Mouse (Mus musculus) liver, embryonic 11.5 days (tissue): ENCODE data around the gene Eif4a1. TPM values are rescaled to one million over a fixed set of nuclear protein-coding genes. Genes with fewer than 3 reads are reported as not detected.
A peak's percentile ranks its signal among the peaks of the same experiment; 100 is the strongest.

Experiments used
- ATAC-seq: fragments of 200-750 bp; cut with Nextera tagmentation; replicated peaks from 2 replicates; pipeline ENCODE4 v1.8.0; 2017; ENCODE audit warnings: moderate number of reproducible peaks, mild to moderate bottlenecking, moderate TSS enrichment, moderate library complexity; ENCODE audit not compliant: low FRiP score
- DNase-seq: peaks from one replicate; pipeline ENCODE4 v3.0.0-alpha.2; 2017; ENCODE audit warnings: low spot score
- H3K27ac ChIP-seq: fragments of 300-500 bp; sonication (generic); 2 replicates; pipeline ENCODE4 v1.5.1; 2014; ENCODE audit warnings: mild to moderate bottlenecking, low read depth, low read length, control low read depth
- H3K27me3 ChIP-seq: fragments of 300-500 bp; sonication (generic); replicated peaks from 2 replicates; pipeline ENCODE4 v1.6.1; 2014; ENCODE audit warnings: low read length, mixed read lengths; ENCODE audit not compliant: control insufficient read depth, insufficient read depth
- H3K36me3 ChIP-seq: fragments of 300-500 bp; sonication (generic); 2 replicates; pipeline ENCODE4 v1.6.1; 2014; ENCODE audit warnings: mild to moderate bottlenecking, low read length, moderate library complexity, mixed read lengths; ENCODE audit not compliant: control insufficient read depth, insufficient read depth
- H3K4me1 ChIP-seq: fragments of 300-500 bp; sonication (generic); replicated peaks from 2 replicates; pipeline ENCODE4 v1.6.1; 2014; ENCODE audit warnings: low read length, mixed read lengths; ENCODE audit not compliant: control insufficient read depth, insufficient read depth
- H3K4me2 ChIP-seq: fragments of 300-500 bp; sonication (generic); 2 replicates; pipeline ENCODE4 v1.6.1; 2014; ENCODE audit warnings: mild to moderate bottlenecking, control low read depth, moderate library complexity
- H3K4me3 ChIP-seq: fragments of 300-500 bp; sonication (generic); 2 replicates; pipeline ENCODE4 v1.5.1; 2014; ENCODE audit warnings: low read depth, low read length, control low read depth
- H3K9ac ChIP-seq: fragments of 300-500 bp; sonication (generic); 2 replicates; pipeline ENCODE4 v1.6.1; 2014; ENCODE audit warnings: low read depth, low read length, control low read depth
- H3K9me3 ChIP-seq: fragments of 300-500 bp; sonication (generic); 2 replicates; pipeline ENCODE4 v1.6.1; 2016; ENCODE audit warnings: low read length, inconsistent platforms, mixed read lengths; ENCODE audit not compliant: control insufficient read depth
- WGBS: fragments of 180-500 bp; shearing (Covaris S2); extraction: QIAGEN DNeasy Blood & Tissue Kit; methylation state at CpG from one replicate; pipeline ENCODE4 v1.1.7; 2014; 5-methylcytosine and 5-hydroxymethylcytosine counted together
- polyA plus RNA-seq: library from polyadenylated mRNA; unstranded; fragments of >200 nt; fragmentation: Nextera tagmentation; extraction: Ambion mirVana; gene quantifications from 2 replicates; pipeline ENCODE4 v1.2.1, GENCODE M21; 2014

Eif4a1 gene
- polyA plus RNA-seq, 1 experiment from 2014 or later, result 755 TPM

DNA sequence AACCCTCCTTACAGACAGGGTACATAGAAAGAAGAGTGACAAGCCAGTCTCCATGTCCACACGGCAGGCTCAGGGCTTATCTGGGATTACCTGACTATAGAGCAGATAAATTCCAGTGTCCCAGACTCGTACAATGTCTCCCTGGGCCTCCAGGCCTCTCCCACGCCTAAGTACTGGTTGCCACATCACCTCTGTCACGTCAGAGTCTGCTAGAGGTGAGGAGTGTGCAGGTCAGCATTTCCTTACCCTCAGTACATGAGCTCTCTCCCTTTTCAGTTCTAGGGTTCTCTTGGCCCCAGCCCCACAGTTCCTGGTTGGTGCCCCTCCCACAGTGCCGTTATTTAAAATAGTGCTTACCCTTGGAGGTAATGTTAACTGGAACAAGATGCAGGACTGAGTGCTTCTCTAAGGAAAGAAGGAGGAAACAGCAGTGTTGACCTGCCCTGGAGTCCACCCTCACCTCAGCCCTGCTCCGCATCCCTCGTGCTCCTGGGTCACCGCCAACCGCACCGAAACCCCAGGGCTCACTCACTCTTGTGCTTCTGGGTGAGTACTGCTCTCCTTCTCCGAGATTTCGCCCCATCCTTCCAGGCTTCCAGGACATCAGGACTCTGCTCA lies 12.0 kb upstream of the Eif4a1 start:
- 75% methylated on average over 12 of the region's 12 CpGs for WGBS
- Histone ChIP-seq H3K27me3 (no peaks in the 10 kb centered on the region), H3K9ac (no peak overlapping the region), H3K9me3 (no peaks in the 10 kb centered on the region), H3K36me3 (peaks cover 8% of the 10 kb centered on the region), H3K4me3 (no peak overlapping the region), H3K4me1 (peaks cover 29% of the 10 kb centered on the region), H3K4me2 (no peak overlapping the region), H3K27ac (no peak overlapping the region)
- ATAC-seq (no peak), DNase-seq (no peak)

DNA sequence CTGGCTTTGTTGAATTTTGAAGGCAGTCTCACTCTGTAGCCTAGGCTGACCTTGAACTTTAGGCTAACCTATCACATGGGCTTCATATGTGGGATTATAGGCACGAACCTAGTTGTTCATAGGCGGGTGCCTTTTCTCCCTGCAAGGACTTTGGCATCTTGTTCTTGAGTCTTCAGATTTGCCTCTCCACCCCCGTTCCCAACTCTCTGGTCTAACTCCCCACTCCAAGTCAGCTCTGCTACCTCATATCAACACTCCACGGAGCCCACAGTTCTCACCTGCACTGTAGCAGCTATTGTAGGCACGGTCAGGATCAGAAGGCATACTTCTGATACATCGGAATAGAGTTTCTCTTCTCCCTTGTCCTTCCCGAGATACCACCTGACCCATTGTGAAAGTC lies 11.4 kb upstream of the Eif4a1 start:
- DNase-seq (no peak), ATAC-seq (no peak)
- WGBS, result 69% methylated on average over 7 of the region's 7 CpGs
- Histone ChIP-seq H3K27ac (no peak overlapping the region), H3K4me1 (peaks cover 29% of the 10 kb centered on the region), H3K9ac (no peak overlapping the region), H3K27me3 (no peaks in the 10 kb centered on the region), H3K4me2 (no peak overlapping the region), H3K9me3 (no peaks in the 10 kb centered on the region), H3K4me3 (no peak overlapping the region), H3K36me3 (peaks cover 8% of the 10 kb centered on the region)

DNA sequence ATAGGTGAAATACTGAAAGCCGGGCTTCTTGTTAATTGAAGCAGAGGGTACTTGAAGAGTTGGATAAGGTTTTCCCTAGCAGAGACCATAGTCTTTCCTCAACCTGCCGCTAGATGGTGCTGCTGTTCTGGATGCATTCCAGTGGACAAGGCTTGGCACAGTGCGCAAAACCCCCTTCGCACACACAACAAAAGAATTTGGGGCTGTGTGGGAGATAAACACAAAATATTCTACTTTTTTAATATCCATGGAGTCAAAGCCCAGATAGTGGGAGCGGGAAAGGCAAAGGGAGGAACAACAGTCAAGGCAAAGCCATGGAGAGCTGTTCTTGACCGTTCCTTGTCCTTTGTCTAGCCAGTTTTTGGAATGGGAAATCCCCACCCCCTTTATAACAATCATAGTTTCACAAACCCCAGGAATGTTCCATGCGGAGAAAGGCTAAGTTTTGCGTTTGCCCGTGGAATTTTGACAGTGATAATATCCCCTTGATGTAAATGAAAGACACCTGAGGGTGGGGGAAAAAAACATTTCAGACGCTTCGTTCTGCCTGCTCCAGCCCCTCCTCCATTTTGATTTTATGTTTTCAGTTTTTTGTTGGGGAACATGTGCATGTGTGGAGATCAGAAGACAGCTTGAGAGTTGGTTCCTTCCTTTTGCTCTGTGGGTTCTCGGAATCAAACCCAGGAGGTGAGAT lies 10.8 kb upstream of the Eif4a1 start:
- no peaks in the 10 kb centered on the region for H3K27me3 ChIP-seq
- peak overlapping the region; percentile 93 for H3K4me2 ChIP-seq
- peaks cover 12% of the 10 kb centered on the region for H3K36me3 ChIP-seq
- ATAC-seq (no peak; the same call in 1 of the 2 replicates), DNase-seq (peak; percentile 79)
- H3K27ac ChIP-seq, result peak overlapping the region; percentile 88; the same call in 1 of the 2 replicates
- peak overlapping the region; percentile 80 for H3K4me3 ChIP-seq
- no peaks in the 10 kb centered on the region for H3K9me3 ChIP-seq
- no peak overlapping the region for H3K9ac ChIP-seq
- peaks cover 29% of the 10 kb centered on the region for H3K4me1 ChIP-seq
- 30% methylated on average over 12 of the region's 12 CpGs for WGBS

DNA sequence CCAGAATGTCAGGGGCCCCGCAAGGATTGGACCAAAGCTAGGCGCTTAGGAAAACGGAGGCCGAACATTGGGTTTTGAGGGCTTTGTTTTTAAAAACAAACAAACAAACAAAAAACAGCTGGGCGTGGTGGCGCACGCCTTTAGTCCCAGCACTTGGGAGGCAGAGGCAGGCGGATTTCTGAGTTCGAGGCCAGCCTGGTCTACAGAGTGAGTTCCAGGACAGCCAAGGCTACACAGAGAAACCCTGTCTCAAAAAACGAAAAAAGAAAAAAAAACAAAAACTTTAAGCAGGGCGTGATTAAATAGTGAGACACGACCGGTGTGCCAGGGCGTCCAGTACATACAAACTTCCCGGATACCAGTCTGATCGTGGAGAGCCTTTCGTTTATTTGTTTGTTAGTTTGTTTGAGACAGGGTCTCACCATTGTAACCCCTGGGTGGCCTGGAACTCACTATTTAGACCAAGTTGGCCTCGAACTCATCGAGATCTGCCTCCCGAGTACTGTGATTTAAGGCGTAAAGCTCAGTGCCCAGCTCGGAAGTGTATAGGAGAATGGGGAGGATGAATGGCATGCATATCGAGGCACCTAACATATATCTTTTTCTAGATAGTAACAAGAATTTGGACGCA lies 10.1 kb upstream of the Eif4a1 start:
- Histone ChIP-seq H3K27ac (peak overlapping the region; percentile 88), H3K4me2 (peak overlapping the region; percentile 93), H3K9ac (peak overlapping the region; percentile 86), H3K36me3 (peaks cover 12% of the 10 kb centered on the region), H3K4me3 (peak overlapping the region; percentile 80), H3K9me3 (no peaks in the 10 kb centered on the region), H3K4me1 (peaks cover 29% of the 10 kb centered on the region), H3K27me3 (no peaks in the 10 kb centered on the region)
- 25% methylated on average over 24 of the region's 24 CpGs for WGBS
- DNase-seq (peak; percentile 59), ATAC-seq (peak; percentile 10)

DNA sequence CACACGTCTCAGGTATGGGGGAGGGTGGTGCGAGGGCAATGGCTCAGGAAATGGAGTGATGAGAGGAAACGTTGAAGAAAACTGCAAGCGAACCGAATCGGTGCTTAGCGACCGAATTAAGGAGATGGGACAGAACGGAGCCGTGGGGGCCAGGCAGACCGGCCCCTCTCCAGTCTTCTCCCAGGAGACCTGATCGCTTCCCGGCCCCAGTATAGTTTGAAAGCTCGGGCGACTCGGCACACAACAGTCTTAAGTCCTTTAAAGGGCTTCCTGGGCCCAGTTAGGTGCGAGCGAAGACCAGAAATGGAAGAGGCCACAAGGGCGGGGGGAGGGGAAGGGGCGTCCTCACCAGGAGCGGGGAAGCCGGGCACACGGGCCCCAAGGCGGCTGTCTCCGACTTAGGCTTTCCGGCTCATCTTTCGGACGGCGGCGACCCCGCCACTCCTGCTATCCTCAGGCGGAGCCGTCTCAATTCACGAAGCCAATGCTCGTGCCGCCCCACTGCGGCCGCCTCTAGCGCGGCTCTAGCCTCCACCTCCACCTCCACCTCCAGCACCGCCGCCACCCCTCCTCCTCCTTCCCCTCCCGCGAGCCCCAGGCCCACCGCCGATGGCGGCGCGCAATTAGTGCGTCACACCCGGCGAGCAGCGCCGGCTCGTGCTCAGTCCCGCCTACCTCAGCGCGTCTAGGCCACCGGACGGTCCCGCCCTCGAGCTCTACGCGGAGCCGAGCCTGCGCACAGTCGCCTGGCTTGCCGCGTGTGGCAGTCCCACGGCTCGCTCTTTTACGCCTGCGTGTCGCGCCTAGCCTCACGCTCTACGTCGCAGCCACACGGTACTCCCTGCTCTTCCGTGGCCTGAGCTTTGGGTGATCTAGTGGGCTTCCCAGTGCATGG lies 9.3 kb upstream of the Eif4a1 start, which contains the start of gene Senp3:
Senp3 (minus strand) TSS at position 771 of the 895 bp plus-strand sequence.
- under 1% methylated on average over 80 of the region's 80 CpGs for WGBS
- H3K4me2 ChIP-seq, result peak within 1 kb of the TSS; percentile 93
- peak; percentile 96 for ATAC-seq
- H3K4me3 ChIP-seq, result peak within 1 kb of the TSS; percentile 80
- no peaks in the 10 kb centered on the region for H3K27me3 ChIP-seq
- peaks cover 15% of the 10 kb centered on the region for H3K36me3 ChIP-seq
- peak within 1 kb of the TSS; percentile 88 for H3K27ac ChIP-seq
- peak; percentile 98 for DNase-seq
- H3K9ac ChIP-seq, result peak within 1 kb of the TSS; percentile 86
- H3K4me1 ChIP-seq, result peaks cover 29% of the 10 kb centered on the region
- H3K9me3 ChIP-seq, result no peaks in the 10 kb centered on the region

DNA sequence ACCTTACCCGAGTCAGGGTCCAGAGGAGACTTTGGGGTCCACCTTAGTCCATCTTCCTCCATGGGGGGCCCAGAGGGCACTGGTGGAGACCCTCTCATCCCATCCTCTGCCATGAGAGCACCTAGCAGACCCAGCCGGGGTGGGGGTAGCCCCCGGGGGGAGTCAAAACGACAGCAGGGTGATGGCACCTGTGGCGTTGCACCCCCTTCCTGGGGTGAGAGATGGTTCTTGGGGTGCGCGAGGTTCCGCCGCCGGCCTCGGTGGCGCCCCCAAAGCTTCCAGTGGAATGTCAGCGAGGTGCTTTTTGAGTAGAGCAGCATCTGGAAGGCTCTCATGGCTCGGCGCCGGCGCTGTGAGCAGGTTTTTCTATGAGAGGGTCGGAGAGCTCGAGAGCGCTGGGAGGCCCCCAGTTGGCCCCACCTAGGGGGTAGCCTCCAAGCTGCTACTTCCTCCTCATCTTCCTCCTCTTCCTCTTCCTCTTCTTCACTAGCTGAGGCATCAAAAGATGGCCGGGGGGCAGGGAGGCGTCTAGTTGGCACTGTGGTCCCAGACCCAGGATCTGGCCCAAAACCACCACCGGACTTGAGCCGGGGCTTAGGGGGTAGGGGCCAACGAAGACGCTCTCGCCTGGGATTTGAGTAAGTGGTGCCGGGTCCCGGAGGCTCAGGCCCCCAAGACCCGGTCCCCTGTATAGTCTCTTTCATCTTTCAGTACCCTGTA lies 8.1 kb upstream of the Eif4a1 start:
- WGBS, result 80% methylated on average over 30 of the region's 30 CpGs
- H3K9ac ChIP-seq, result peak overlapping the region; percentile 86
- 0 out of 2 replicates have a peak overlapping the region, but pooled peaks have one; percentile 7 for H3K27ac ChIP-seq
- no peaks in the 10 kb centered on the region for H3K9me3 ChIP-seq
- no peaks in the 10 kb centered on the region for H3K27me3 ChIP-seq
- DNase-seq (no peak), ATAC-seq (no peak)
- H3K4me2 ChIP-seq, result peak overlapping the region; percentile 93
- peaks cover 23% of the 10 kb centered on the region for H3K36me3 ChIP-seq
- peak overlapping the region; percentile 80 for H3K4me3 ChIP-seq
- peaks cover 24% of the 10 kb centered on the region for H3K4me1 ChIP-seq

DNA sequence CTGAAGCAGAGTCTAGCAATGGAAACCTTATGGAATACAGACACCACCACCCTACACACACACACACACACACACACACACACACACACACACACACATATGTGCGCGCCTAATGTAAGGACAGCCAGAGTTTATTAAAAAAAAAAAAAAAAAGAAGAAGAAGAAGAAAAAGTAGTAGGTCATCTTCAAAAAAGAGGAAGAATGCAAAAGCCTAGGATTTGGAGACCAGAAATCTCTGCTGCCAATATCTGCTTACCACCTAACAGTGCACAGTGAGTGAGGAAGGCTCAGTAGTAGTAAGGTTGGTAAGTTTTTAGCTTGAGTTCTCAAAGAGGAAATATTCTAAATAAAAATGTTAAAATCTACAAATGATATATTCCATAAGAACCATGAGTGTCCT lies 6.9 kb upstream of the Eif4a1 start:
- 100% methylated on average over 2 of the region's 2 CpGs for WGBS
- H3K9me3 ChIP-seq, result no peaks in the 10 kb centered on the region
- peak overlapping the region; percentile 37 for H3K4me2 ChIP-seq
- no peak for ATAC-seq
- 0 out of 2 replicates have a peak overlapping the region, but pooled peaks have one; percentile 14 for H3K4me3 ChIP-seq
- DNase-seq, result no peak
- peaks cover 26% of the 10 kb centered on the region for H3K36me3 ChIP-seq
- peaks cover 24% of the 10 kb centered on the region for H3K4me1 ChIP-seq
- no peak overlapping the region for H3K27ac ChIP-seq
- no peak overlapping the region for H3K9ac ChIP-seq
- no peaks in the 10 kb centered on the region for H3K27me3 ChIP-seq
